In genomic region chr17:10040375-10040774, GRCm38 (mm10) we compare ENCODE assay signal across 19 mouse cellular contexts.
A peak's percentile ranks its signal among the peaks of the same experiment; 100 is the strongest.
DNase-seq lines count a peak whose midpoint lies in the region; ATAC-seq and TF ChIP-seq lines count a peak whose summit lies in the region.
"Had no signal": no experiment of that assay in that cellular context is flagged by ENCODE, and none has a peak within 500 bp of the region (broad histone marks: within the 10 kb centered on the region; RNA-seq: fewer than 3 reads in every experiment).

No protein-coding gene starts in this region.

- no peaks in the 10 kb centered on the region for H3K79me2 ChIP-seq in C2C12 (ENCODE audit: control insufficient read depth, insufficient read depth)

- no peaks in the 10 kb centered on the region for H3K27me3 ChIP-seq in heart, embryonic 14.5 days (ENCODE audit: control insufficient read depth, insufficient read depth, low read length)
- H3K27me3 ChIP-seq in C2C12 (ENCODE audit: control insufficient read depth, insufficient read depth, insufficient read length), result no peaks in the 10 kb centered on the region
- H3K27me3 ChIP-seq: hindbrain, embryonic 13.5 days; limb, embryonic 15.5 days; Patski; stomach, embryonic 15.5 days had no signal

- no peak for DNase-seq in heart, postnatal 14 days
- no peak for DNase-seq in left cerebral cortex, adult 2 months (ENCODE audit: extremely low spot score in 1 of 2, low spot score in 2 of 2)
- no peak for DNase-seq in left cerebral cortex, adult 8-10 months (ENCODE audit: low spot score in 2 of 2)
- peak; percentile 8 for DNase-seq in MN1 (ENCODE audit: low spot score)
- DNase-seq in thymus, postnatal 10 days (ENCODE audit: low spot score in 2 of 2), result no peak
- no peak for DNase-seq in adrenal gland, postnatal 25 days
- DNase-seq: cerebellum, adult 11 months; cerebellum, postnatal 10 days; forebrain, postnatal 0 days; right cerebral cortex, postnatal 25 days; thymus, adult 18-20 months had no signal

- no peaks in the 10 kb centered on the region for H3K79me3 ChIP-seq in C2C12 (ENCODE audit: low read depth)

- H3K4me3 ChIP-seq in heart, embryonic 14.5 days (ENCODE audit: control insufficient read depth in 1 of 2, insufficient read depth in 1 of 2, low read depth in 1 of 2, low read length in 2 of 2), result no peak overlapping the region
- no peak overlapping the region for H3K4me3 ChIP-seq in left cerebral cortex, adult 2 months
- H3K4me3 ChIP-seq in C2C12 (ENCODE audit: insufficient read depth, poor library complexity, severe bottlenecking), result no peak overlapping the region
- H3K4me3 ChIP-seq: hindbrain, embryonic 13.5 days; limb, embryonic 15.5 days; stomach, embryonic 15.5 days had no signal

- no peak for ATAC-seq in heart, embryonic 14.5 days (ENCODE audit: insufficient number of reproducible peaks, insufficient read depth, low FRiP score, low read depth)
- ATAC-seq: forebrain, postnatal 0 days; inflammation-experienced regulatory T-cells, adult 6 months; midbrain, embryonic 16.5 days; Patski had no signal

- no peak overlapping the region for H3K9ac ChIP-seq in heart, embryonic 14.5 days (ENCODE audit: low read length)
- H3K9ac ChIP-seq: forebrain, postnatal 0 days; hindbrain, embryonic 13.5 days; limb, embryonic 15.5 days; stomach, embryonic 15.5 days had no signal

- no peak overlapping the region for H3K4me2 ChIP-seq in heart, embryonic 14.5 days (ENCODE audit: low read length)
- H3K4me2 ChIP-seq: hindbrain, embryonic 13.5 days; limb, embryonic 15.5 days; stomach, embryonic 15.5 days had no signal

- no peak for TF ChIP-seq CTCF in left cerebral cortex, adult 2 months (IDR thresholded peaks at IDR 0.05)
- TF ChIP-seq CTCF in C2C12 (IDR thresholded peaks at IDR 0.05; ENCODE audit: control insufficient read depth, insufficient read depth, insufficient read length), result no peak

- no peaks in the 10 kb centered on the region for H3K36me3 ChIP-seq in heart, embryonic 14.5 days (ENCODE audit: control insufficient read depth, insufficient read depth, low read length)
- no peaks in the 10 kb centered on the region for H3K36me3 ChIP-seq in C2C12 (ENCODE audit: control insufficient read depth, insufficient read depth)
- H3K36me3 ChIP-seq: hindbrain, embryonic 13.5 days; limb, embryonic 15.5 days; stomach, embryonic 15.5 days had no signal

- H3ac ChIP-seq in C2C12 (ENCODE audit: control insufficient read depth, insufficient read length, low read depth), result peak overlapping the region; percentile 42

- intact Hi-C loops in heart, postnatal 14 days (cut with DNase I), result loop anchor here (5.0 kb wide), 2 partner anchors 52 to 452 kb away; no protein-coding TSS in a partner anchor
- intact Hi-C loops in left cerebral cortex, adult 2 months (cut with DNase I), result no loop called here

- H3K27ac ChIP-seq in heart, embryonic 14.5 days (replicated peaks in 1 of 2; ENCODE audit: control insufficient read depth in 1 of 2, insufficient read depth in 1 of 2, low read depth in 2 of 2, low read length in 2 of 2), result peak overlapping the region; percentile 40 to 55
- peak overlapping the region; percentile 15; the same call in 1 of the 2 replicates for H3K27ac ChIP-seq in left cerebral cortex, adult 2 months
- H3K27ac ChIP-seq: hindbrain, embryonic 13.5 days; limb, embryonic 15.5 days; stomach, embryonic 15.5 days had no signal

- H3K9me3 ChIP-seq in heart, embryonic 14.5 days (ENCODE audit: control insufficient read depth, low read length), result no peaks in the 10 kb centered on the region
- H3K9me3 ChIP-seq: hindbrain, embryonic 13.5 days; limb, embryonic 15.5 days; stomach, embryonic 15.5 days had no signal

- 51% methylated on average over 4 of the region's 4 CpGs for WGBS in heart, embryonic 14.5 days

- H3K4me1 ChIP-seq in heart, embryonic 14.5 days (ENCODE audit: control insufficient read depth in 2 of 2, insufficient read depth in 2 of 2, low read length in 2 of 2), result peaks cover 16 to 17% of the 10 kb centered on the region in 2 experiments
- H3K4me1 ChIP-seq: hindbrain, embryonic 13.5 days; limb, embryonic 15.5 days; stomach, embryonic 15.5 days had no signal

TF ChIP-seq in C2C12, 6 proteins besides CTCF, POLR2A, EP300 and RAD21:
- TF ChIP-seq MYOD1 (IDR thresholded peaks at IDR 0.05; ENCODE audit: control insufficient read depth, insufficient read length, low read depth), result peak; percentile 18
- no peak for TF ChIP-seq MAX (IDR thresholded peaks at IDR 0.05)
